Mouse (Mus musculus): ENCODE results near the gene Ep300.
A peak's percentile ranks its signal among the peaks of the same experiment; 100 is the strongest.

DNA sequence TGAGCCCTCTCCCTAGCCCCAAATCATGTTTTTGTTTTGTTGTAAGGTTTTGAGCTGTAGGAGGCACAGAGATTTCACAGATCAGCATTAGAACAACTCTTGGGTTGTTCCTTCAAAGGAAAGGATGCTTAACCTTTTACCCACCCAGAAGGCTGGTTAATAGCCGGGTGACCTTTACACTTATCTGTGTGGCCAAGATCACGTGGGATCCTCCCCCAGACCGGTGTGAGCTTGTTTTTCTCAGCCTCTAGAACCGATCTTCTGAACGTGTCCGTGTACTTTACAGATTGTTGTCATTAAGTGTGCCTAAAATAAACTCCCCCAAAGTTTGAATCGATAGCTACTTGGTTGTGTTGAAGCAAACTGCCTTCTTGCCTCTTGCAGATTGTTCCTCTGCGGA is 115.5 kb downstream of the Ep300 start:
- no peak for TF ChIP-seq CTCF (IDR thresholded peaks at IDR 0.05; ENCODE audit: low read depth)
- peak; percentile 43 for TF ChIP-seq EP300 (IDR thresholded peaks at IDR 0.05; ENCODE audit: low read depth)

Measured in liver, postnatal 0 days (tissue).